Mouse (Mus musculus) ES-E14 (cell line): ENCODE results near the gene Rnf187. TPM values are rescaled to one million over a fixed set of nuclear protein-coding genes. Genes with fewer than 3 reads are reported as not detected.
A peak's percentile ranks its signal among the peaks of the same experiment; 100 is the strongest.

Experiments used
- DNase-seq: peaks from one replicate; pipeline ENCODE4 v3.0.0-alpha.2; 2013; ENCODE audit warnings: low read depth, low spot score
- H3K27ac ChIP-seq: 2 replicates; pipeline ENCODE4 v1.5.1; 2012; ENCODE audit warnings: low read depth, mild to moderate bottlenecking, low read length, moderate library complexity, mixed read lengths; ENCODE audit not compliant: poor library complexity, insufficient read depth, severe bottlenecking
- H3K36me3 ChIP-seq: 2 replicates; pipeline ENCODE4 v1.6.1; 2012; ENCODE audit warnings: mild to moderate bottlenecking, low read length, moderate library complexity, mixed read lengths; ENCODE audit not compliant: control insufficient read depth, poor library complexity, insufficient read depth, severe bottlenecking
- H3K4me1 ChIP-seq, 2 experiments: fragments of 150-350 bp in 1 of 2; sonication (generic) in 1 of 2; 2 replicates each; pipeline ENCODE4 v1.6.1; 2012; ENCODE audit warnings: low read length in 2 of 2, mild to moderate bottlenecking in 1 of 2, mixed read lengths in 1 of 2; ENCODE audit not compliant: control insufficient read depth in 2 of 2, insufficient read depth in 2 of 2, poor library complexity in 1 of 2
- H3K4me3 ChIP-seq, 2 experiments: fragments of 150-350 bp in 1 of 2; sonication (generic) in 1 of 2; 2 replicates each; pipeline ENCODE4 v1.5.1; 2012; ENCODE audit warnings: low read length in 2 of 2, low read depth in 1 of 2, mild to moderate bottlenecking in 1 of 2, mixed read lengths in 1 of 2; ENCODE audit not compliant: insufficient read depth in 1 of 2, poor library complexity in 1 of 2, severe bottlenecking in 1 of 2
- H3K9ac ChIP-seq: 2 replicates; pipeline ENCODE4 v1.6.1; 2012; ENCODE audit warnings: low read depth, mild to moderate bottlenecking, low read length, mixed read lengths; ENCODE audit not compliant: poor library complexity, insufficient read depth, severe bottlenecking
- H3K9me3 ChIP-seq: fragments of 150-350 bp; sonication (generic); 2 replicates; pipeline ENCODE4 v1.6.1; 2012; ENCODE audit warnings: low read depth, mild to moderate bottlenecking, low read length; ENCODE audit not compliant: control insufficient read depth, insufficient read depth
- CHD2 ChIP-seq: IDR thresholded peaks from 2 replicates; pipeline ENCODE4 v1.6.1; 2014; ENCODE audit warnings: mild to moderate bottlenecking, low read depth, low read length, inconsistent platforms
- HCFC1 ChIP-seq: IDR thresholded peaks from 2 replicates; pipeline ENCODE4 v1.6.1; 2012; ENCODE audit warnings: low read length, inconsistent platforms, borderline replicate concordance; ENCODE audit not compliant: insufficient read depth
- MAFK ChIP-seq: IDR thresholded peaks from 2 replicates; pipeline ENCODE4 v1.6.1; 2014; ENCODE audit warnings: mild to moderate bottlenecking, low read depth, low read length, inconsistent platforms; ENCODE audit not compliant: insufficient read depth
- ZC3H11A ChIP-seq: IDR thresholded peaks from 2 replicates; pipeline ENCODE4 v1.6.1; 2012; ENCODE audit warnings: low read depth, mild to moderate bottlenecking, inconsistent platforms, low read length, borderline replicate concordance
- ZNF384 ChIP-seq: IDR thresholded peaks from 2 replicates; pipeline ENCODE4 v1.6.1; 2012; ENCODE audit warnings: low read depth, low read length, inconsistent platforms
- in situ Hi-C, 2 experiments: fragments of 600-800 bp; cut with MboI; formaldehyde crosslinking; loops; one replicate each; pipeline ENCODE4 v1.15.1; 2025; ENCODE audit warnings: low sequenced_read_pairs in 2 of 2, inconsistent platforms in 1 of 2; ENCODE audit not compliant: unreplicated experiment in 2 of 2
- total RNA-seq: library from RNA; depleted of rRNA; stranded (reverse); fragments of 300-350 nt; gene quantifications from 2 replicates; pipeline ENCODE4 v1.2.3, GENCODE M21; 2012

Rnf187 gene
- total RNA-seq, 1 experiment, result 115 TPM

DNA sequence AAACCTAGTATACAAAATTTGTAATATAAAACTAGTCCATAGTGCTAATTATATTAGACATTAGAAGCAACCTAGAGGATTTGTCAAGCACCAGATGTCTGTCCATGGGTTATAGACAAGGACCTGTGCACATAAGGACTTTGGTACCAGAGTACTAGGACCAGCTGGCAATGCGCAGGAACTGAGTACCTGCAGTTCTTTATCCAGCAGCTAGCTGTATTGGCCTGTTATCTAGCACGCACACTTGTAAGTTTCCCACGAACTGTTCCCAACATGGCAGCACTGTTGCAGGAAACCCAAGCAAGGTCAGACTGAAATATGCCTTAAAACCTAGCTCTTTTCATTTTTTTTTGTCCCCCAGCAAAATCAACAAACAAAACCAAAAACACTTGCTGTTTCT, 8.5 kb downstream of the Rnf187 start:
- Histone ChIP-seq H3K4me3 (no peak overlapping the region), H3K27ac (no peak overlapping the region), H3K9me3 (no peaks in the 10 kb centered on the region), H3K9ac (no peak overlapping the region), H3K4me1 (peaks cover 0 to 8% of the 10 kb centered on the region in 2 experiments; a peak in 1 of 4 replicates), H3K36me3 (peaks cover 31% of the 10 kb centered on the region)
- in situ Hi-C loops, result no loop called here
- TF ChIP-seq MAFK (no peak), ZNF384 (no peak)
- DNase-seq, result no peak

GRCm38 (mm10) chr11:58929641-58930040, 9.1 kb downstream of the Rnf187 start:
- in situ Hi-C loops, result no loop called here
- DNase-seq, result no peak
- Histone ChIP-seq H3K9ac (no peak overlapping the region), H3K4me3 (no peak overlapping the region), H3K9me3 (no peaks in the 10 kb centered on the region), H3K27ac (no peak overlapping the region), H3K4me1 (peaks cover 0 to 8% of the 10 kb centered on the region in 2 experiments; a peak in 1 of 4 replicates), H3K36me3 (peaks cover 29% of the 10 kb centered on the region)
- TF ChIP-seq ZC3H11A (no peak), HCFC1 (no peak), MAFK (no peak), CHD2 (no peak), ZNF384 (no peak)

GRCm38 (mm10) chr11:58929055-58929454, 9.7 kb downstream of the Rnf187 start:
- H3K4me1 ChIP-seq, result peaks cover 0 to 8% of the 10 kb centered on the region in 2 experiments; a peak in 1 of 4 replicates
- DNase-seq, result no peak
- no peak overlapping the region for H3K27ac ChIP-seq
- TF ChIP-seq HCFC1, result no peak
- H3K36me3 ChIP-seq, result peaks cover 26% of the 10 kb centered on the region
- H3K4me3 ChIP-seq, result no peak overlapping the region
- H3K9me3 ChIP-seq, result no peaks in the 10 kb centered on the region
- no peak overlapping the region for H3K9ac ChIP-seq
- in situ Hi-C loops, result no loop called here

DNA sequence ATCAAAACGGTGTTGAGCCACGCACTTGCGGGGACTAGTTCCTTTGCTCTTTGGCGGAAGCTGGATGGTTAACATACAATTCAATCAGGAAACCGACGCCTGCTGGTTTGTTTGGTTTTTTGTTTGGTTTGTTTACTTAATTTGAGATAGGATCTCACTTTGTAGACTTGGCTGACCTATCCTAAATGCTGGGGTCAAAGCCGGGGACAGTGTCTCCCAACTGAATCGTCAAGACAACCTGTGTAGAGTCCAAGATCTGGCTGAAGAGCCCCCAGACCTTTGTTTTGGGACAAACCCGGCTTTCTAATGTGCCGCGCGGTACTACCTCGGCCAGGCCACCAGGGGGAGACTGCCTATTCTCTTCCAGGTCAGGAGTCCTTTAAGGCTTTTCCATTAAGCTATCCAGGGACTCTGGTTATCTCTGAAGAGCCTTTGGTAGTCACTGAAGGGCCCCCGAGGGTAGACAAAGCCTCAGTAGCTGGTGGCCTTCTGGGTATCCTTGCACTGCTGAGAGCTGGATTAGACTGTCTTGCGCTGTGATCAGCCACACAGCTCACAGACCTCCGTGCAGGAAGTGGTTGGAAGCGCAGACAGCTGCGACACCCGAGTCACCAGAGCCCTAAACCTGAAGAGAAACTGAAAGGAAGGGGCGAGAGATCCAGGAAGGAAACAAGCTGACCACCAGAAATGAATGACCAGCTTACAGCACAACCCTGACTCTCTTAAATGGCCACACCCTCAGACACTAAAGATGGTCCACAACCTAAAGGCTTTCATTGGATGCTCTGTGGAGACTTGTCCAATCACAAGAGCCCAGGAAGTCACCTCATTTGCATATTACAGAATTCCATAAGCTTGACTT, 10.7 kb downstream of the Rnf187 start:
- H3K36me3 ChIP-seq, result peaks cover 16% of the 10 kb centered on the region
- peak overlapping the region in 1 of 2 experiments; percentile 42; a peak in 2 of 4 replicates for H3K4me3 ChIP-seq
- TF ChIP-seq ZC3H11A, result no peak
- TF ChIP-seq HCFC1, result no peak
- TF ChIP-seq CHD2, result peak; percentile 49; the same call in 1 of the 2 replicates
- no peak for TF ChIP-seq ZNF384
- TF ChIP-seq MAFK, result no peak
- H3K9ac ChIP-seq, result no peak overlapping the region
- no peaks in the 10 kb centered on the region for H3K9me3 ChIP-seq
- H3K27ac ChIP-seq, result no peak overlapping the region
- in situ Hi-C loops, result no loop called here
- peaks cover 0 to 8% of the 10 kb centered on the region in 2 experiments; a peak in 1 of 4 replicates for H3K4me1 ChIP-seq
- DNase-seq, result no peak

DNA sequence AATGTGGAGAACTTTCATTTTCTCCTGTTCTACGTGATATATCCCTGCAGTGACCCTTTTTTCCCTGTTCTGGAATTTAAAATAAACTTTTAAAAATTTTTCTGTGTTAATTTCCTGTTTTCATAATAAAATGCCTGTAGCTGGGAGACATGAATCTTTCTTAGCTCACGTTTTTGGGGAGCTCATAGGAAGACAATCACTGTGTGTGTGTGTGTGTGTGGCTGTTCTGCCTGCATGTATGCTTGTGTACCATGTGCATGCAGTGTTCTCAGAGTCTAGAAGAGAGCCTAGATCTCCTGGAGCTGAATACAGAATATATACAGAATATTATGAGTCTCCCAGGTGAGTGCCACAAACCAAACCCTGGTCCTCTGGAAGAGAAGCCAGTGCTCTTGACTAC, 11.7 kb downstream of the Rnf187 start:
- H3K36me3 ChIP-seq, result peaks cover 7% of the 10 kb centered on the region; the same call in 1 of the 2 replicates
- in situ Hi-C loops, result no loop called here
- TF ChIP-seq CHD2, result no peak
- TF ChIP-seq HCFC1, result no peak
- TF ChIP-seq MAFK, result no peak
- no peak for TF ChIP-seq ZNF384
- no peak for TF ChIP-seq ZC3H11A
- H3K27ac ChIP-seq, result no peak overlapping the region
- no peak for DNase-seq
- H3K9ac ChIP-seq, result no peak overlapping the region
- H3K4me1 ChIP-seq, result peaks cover 0 to 8% of the 10 kb centered on the region in 2 experiments; a peak in 1 of 4 replicates
- no peaks in the 10 kb centered on the region for H3K9me3 ChIP-seq
- H3K4me3 ChIP-seq, result no peak overlapping the region
